Mouse (Mus musculus) brain, embryonic 14.5 days (tissue): Measurements from ENCODE around the gene Upp2.

Experiments used
- CTCF ChIP-seq: fragments of 200-500 bp; IDR thresholded peaks from 2 replicates; pipeline ENCODE4 v1.5.1; 2012; ENCODE audit warnings: inconsistent platforms, mild to moderate bottlenecking, moderate library complexity, borderline replicate concordance; ENCODE audit not compliant: insufficient read depth, insufficient read length; ENCODE audit errors: extremely low read depth
- POLR2A ChIP-seq: fragments of 200-500 bp; IDR thresholded peaks from 2 replicates; pipeline ENCODE4 v1.6.1; 2012; ENCODE audit warnings: mild to moderate bottlenecking, inconsistent platforms, borderline replicate concordance; ENCODE audit not compliant: poor library complexity, insufficient read depth, insufficient read length, severe bottlenecking; ENCODE audit errors: extremely low read depth

DNA sequence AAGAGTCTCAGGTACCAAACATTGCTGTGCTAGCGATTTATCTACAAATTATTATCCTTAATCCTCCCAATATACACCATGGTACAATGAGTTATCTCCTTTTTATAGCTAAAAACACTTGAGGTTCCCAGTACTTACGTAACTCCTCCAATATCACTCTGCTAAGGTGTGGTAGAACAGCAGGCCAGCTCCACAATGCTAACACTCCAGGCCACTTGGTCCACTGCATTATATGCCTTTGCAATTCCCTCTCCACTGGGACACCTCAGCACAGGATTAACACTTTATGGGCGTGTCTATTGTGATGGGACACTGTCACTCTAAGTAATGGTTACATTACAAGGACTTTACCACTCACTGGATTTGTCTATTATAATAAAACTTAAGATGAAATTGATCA lies 30.3 kb upstream of the Upp2 start:
- TF ChIP-seq POLR2A (no peak), CTCF (no peak)
